Mouse (Mus musculus): ENCODE data around the gene Nt5e. TPM values are rescaled to one million over a fixed set of nuclear protein-coding genes. Genes with fewer than 3 reads are reported as not detected.

Gene Nt5e
- polyA plus RNA-seq, 1 experiment: not detected

DNA sequence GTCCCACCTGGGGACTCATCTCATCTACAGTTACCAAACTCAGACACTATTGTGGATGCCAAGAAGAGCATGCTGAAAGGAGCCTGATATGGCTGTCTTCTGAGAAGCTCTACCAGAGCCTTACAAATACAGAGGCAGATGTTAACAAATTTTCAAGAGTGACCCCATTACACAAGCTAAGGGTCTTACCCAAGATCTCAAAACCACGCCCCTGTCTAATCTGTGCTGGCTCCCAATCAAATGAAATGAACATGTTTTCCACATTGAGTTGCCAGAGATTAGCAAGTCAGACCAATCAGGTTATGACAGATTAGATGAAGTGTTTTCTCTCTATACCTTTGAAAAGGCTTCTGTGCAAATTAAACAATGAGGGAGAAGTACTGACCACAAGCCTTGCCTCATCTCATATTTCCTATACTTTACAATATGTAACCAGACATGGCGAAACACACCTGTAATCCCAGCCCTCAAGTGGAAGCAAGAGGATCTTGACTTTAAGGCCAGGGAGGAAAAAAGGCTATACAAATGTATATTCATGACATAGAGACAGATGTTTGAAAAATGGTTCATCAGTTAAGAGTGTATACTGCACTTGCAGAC lies 19.9 kb upstream of the Nt5e start:
- no peak for TF ChIP-seq GATA1 (IDR thresholded peaks at IDR 0.05; ENCODE audit: low read length)
- no peak for TF ChIP-seq TAL1 (IDR thresholded peaks at IDR 0.05; ENCODE audit: low read length)
- Histone ChIP-seq H3K36me3 (ENCODE audit: control insufficient read depth) (no peaks in the 10 kb centered on the region), H3K4me1 (ENCODE audit: control insufficient read depth) (no peaks in the 10 kb centered on the region), H3K27me3 (ENCODE audit: control insufficient read depth) (no peaks in the 10 kb centered on the region), H3K4me3 (replicated peaks) (no peak overlapping the region), H3K9me3 (ENCODE audit: control insufficient read depth, low read length) (no peaks in the 10 kb centered on the region)

DNA sequence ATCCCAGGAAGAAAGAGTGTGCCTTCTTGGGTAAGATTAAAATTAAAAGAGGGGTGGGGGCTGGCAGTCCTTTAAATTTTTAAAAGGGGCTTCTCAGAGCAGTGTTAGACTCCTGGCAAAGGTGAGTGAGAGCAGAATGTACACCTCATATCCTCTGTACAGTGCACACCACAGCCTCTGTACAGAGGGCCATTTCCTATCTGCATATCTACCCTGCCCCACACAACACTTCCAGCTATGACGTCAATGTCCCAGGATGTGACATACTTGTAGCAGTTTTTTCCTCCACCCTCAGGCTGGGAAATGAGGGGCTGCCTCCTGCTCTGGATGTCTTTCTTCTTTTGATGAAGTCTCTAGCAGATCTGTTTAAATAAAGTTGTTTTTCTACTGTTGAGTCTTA lies 17.9 kb upstream of the Nt5e start:
- H3K4me3 ChIP-seq (replicated peaks): no peak overlapping the region
- no peaks in the 10 kb centered on the region for H3K9me3 ChIP-seq (ENCODE audit: control insufficient read depth, low read length)
- TF ChIP-seq TAL1 (IDR thresholded peaks at IDR 0.05; ENCODE audit: low read length) (no peak), GATA1 (IDR thresholded peaks at IDR 0.05; ENCODE audit: low read length) (no peak)
- H3K36me3 ChIP-seq (ENCODE audit: control insufficient read depth): no peaks in the 10 kb centered on the region
- no peaks in the 10 kb centered on the region for H3K4me1 ChIP-seq (ENCODE audit: control insufficient read depth)
- no peaks in the 10 kb centered on the region for H3K27me3 ChIP-seq (ENCODE audit: control insufficient read depth)

DNA sequence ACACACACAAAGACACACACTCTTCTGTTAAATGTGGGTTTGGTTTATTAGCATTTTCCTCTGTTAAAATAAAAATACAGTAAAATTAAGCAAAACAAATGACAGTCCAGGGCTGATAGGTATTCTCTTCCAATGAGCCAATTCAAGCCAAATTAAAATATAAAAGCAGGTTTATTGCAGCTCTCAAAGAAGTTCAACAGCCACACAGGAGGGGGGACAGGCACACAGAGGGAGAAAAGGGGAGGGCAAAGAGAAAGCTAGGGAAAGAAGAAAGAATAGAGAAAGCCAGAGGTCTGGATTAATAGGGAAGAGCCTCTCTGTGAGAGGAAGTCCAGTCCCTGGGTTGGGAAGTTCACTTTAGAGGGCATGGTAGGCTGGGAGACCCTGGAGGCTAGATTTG lies 7.8 kb upstream of the Nt5e start:
- H3K4me3 ChIP-seq (replicated peaks): no peak overlapping the region
- H3K4me1 ChIP-seq (ENCODE audit: control insufficient read depth): no peaks in the 10 kb centered on the region
- no peaks in the 10 kb centered on the region for H3K27me3 ChIP-seq (ENCODE audit: control insufficient read depth)
- no peaks in the 10 kb centered on the region for H3K36me3 ChIP-seq (ENCODE audit: control insufficient read depth)
- TF ChIP-seq TAL1 (IDR thresholded peaks at IDR 0.05; ENCODE audit: low read length) (no peak), GATA1 (IDR thresholded peaks at IDR 0.05; ENCODE audit: low read length) (no peak)
- H3K9me3 ChIP-seq (ENCODE audit: control insufficient read depth, low read length): no peaks in the 10 kb centered on the region

DNA sequence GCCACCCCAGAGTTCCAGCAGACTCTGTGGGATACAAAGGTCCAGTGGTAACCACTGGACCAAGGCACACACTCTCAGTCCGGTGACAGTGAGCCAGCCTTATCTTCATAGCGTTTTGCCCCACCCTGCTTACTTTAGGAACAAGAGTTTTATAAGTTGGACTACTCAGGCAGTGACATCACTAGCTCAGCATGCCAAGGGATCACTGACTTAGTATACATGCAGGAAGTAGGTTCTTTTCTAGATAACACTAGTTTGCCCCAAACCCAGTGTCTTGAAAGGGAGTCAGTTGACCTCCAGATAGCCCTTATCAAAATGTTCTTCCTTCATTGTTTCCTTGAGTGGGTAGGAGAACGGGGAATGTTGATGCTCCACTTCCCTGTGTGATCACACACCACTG lies 2.4 kb upstream of the Nt5e start:
- Histone ChIP-seq H3K36me3 (ENCODE audit: control insufficient read depth) (no peaks in the 10 kb centered on the region), H3K4me3 (replicated peaks) (no peak overlapping the region), H3K9me3 (ENCODE audit: control insufficient read depth, low read length) (no peaks in the 10 kb centered on the region), H3K27me3 (ENCODE audit: control insufficient read depth) (peaks cover 31% of the 10 kb centered on the region), H3K4me1 (ENCODE audit: control insufficient read depth) (peaks cover 3% of the 10 kb centered on the region)
- TF ChIP-seq GATA1 (IDR thresholded peaks at IDR 0.05; ENCODE audit: low read length) (no peak), TAL1 (IDR thresholded peaks at IDR 0.05; ENCODE audit: low read length) (no peak)

DNA sequence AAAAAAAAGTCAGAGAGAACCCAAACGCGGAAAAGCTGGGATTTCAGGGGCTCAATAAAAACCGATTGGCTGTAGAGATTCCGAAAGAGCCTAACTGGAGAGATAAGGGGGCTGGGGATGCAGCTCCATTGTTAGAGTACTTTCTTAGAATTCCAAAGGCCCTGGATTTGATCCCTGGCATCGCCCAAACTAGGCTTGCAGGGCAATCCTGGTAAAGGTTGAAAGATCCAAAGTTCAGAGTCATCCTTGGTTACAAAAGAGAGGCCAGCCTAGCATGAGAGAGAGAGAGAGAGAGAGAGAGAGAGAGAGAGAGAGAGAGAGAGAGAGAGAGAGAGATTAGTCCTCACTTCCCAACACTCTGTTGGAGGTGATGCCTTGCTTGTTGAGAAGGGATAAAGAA lies 1.7 kb downstream of the Nt5e start:
- Histone ChIP-seq H3K4me3 (replicated peaks) (no peak overlapping the region), H3K27me3 (ENCODE audit: control insufficient read depth) (peaks cover 31% of the 10 kb centered on the region), H3K4me1 (ENCODE audit: control insufficient read depth) (peaks cover 3% of the 10 kb centered on the region), H3K9me3 (ENCODE audit: control insufficient read depth, low read length) (no peaks in the 10 kb centered on the region), H3K36me3 (ENCODE audit: control insufficient read depth) (no peaks in the 10 kb centered on the region)
- no peak for TF ChIP-seq GATA1 (IDR thresholded peaks at IDR 0.05; ENCODE audit: low read length)
- no peak for TF ChIP-seq TAL1 (IDR thresholded peaks at IDR 0.05; ENCODE audit: low read length)

DNA sequence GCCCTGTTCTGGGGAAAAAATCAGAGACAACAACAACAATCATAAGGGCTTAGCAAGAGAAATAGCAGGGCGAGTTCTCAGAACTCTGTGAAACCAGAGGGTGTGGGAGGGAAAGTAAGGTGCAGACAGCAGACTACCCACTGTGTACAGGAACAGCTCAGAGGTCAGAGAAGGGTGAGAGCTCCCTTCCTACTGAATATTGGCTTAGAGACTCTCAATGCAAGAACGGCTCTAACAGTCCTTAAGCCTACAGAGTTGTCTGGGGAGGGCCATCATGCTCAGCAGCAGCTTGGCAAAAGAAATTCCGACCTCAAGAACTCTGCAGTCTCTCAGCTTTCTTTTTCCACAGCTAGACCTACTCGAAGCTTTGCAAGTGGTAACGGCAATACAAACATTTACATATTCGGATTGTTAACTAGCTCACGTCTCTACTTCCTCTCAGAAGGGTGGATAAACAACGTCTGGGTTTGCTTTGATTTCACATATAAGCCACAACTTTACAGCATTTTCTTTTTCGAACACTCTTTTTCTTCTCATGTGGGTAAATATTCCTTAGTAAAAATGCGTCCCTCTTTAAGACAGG lies 2.3 kb downstream of the Nt5e start:
- no peak overlapping the region for H3K4me3 ChIP-seq (replicated peaks)
- peaks cover 31% of the 10 kb centered on the region for H3K27me3 ChIP-seq (ENCODE audit: control insufficient read depth)
- TF ChIP-seq GATA1 (IDR thresholded peaks at IDR 0.05; ENCODE audit: low read length): no peak
- TF ChIP-seq TAL1 (IDR thresholded peaks at IDR 0.05; ENCODE audit: low read length): no peak
- no peaks in the 10 kb centered on the region for H3K36me3 ChIP-seq (ENCODE audit: control insufficient read depth)
- H3K9me3 ChIP-seq (ENCODE audit: control insufficient read depth, low read length): no peaks in the 10 kb centered on the region
- peaks cover 3% of the 10 kb centered on the region for H3K4me1 ChIP-seq (ENCODE audit: control insufficient read depth)

DNA sequence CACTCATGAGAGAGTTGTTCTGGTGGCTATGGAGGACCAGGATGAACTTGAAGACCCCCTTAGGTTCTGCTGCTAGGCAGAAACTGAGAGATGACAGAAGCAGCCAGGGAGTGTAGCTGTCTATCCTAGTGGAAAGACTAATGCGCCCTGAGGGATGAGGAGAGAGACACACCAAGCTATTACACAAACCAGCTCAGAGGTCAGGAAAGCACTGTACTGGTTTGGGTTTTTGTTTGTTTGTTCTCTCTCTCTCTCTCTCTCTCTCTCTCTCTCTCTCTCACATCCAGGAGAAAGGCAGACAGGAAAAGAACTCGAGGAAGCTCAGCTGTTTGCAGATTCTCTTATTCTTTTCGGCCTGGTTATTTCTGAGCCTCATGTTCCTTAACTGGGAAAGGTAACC lies 3.3 kb downstream of the Nt5e start:
- peaks cover 31% of the 10 kb centered on the region for H3K27me3 ChIP-seq (ENCODE audit: control insufficient read depth)
- TF ChIP-seq TAL1 (IDR thresholded peaks at IDR 0.05; ENCODE audit: low read length) (no peak), GATA1 (IDR thresholded peaks at IDR 0.05; ENCODE audit: low read length) (no peak)
- peaks cover 3% of the 10 kb centered on the region for H3K4me1 ChIP-seq (ENCODE audit: control insufficient read depth)
- H3K9me3 ChIP-seq (ENCODE audit: control insufficient read depth, low read length): no peaks in the 10 kb centered on the region
- H3K4me3 ChIP-seq (replicated peaks): no peak overlapping the region
- no peaks in the 10 kb centered on the region for H3K36me3 ChIP-seq (ENCODE audit: control insufficient read depth)

DNA sequence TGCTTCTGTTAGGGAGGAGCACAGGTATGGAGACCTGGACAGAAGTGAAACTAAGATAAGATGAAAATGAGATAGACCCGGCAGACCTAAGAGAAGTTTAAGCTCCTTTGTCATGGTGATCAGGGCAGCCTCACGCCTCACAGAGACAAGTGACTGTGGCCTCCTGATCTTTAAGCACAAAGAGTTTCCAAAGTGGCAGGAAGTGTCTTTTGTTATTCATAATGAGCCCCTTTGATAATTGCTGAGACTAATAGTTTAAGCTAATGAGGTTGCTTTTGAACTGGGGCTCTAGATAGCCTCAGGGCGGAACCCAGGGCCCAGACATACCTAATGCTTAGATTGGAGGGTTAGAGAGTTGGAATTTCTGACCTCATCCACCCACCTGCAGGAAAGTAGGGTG lies 5.5 kb downstream of the Nt5e start:
- H3K9me3 ChIP-seq (ENCODE audit: control insufficient read depth, low read length): no peaks in the 10 kb centered on the region
- H3K4me3 ChIP-seq (replicated peaks): no peak overlapping the region
- H3K36me3 ChIP-seq (ENCODE audit: control insufficient read depth): no peaks in the 10 kb centered on the region
- TF ChIP-seq TAL1 (IDR thresholded peaks at IDR 0.05; ENCODE audit: low read length) (no peak), GATA1 (IDR thresholded peaks at IDR 0.05; ENCODE audit: low read length) (no peak)
- H3K4me1 ChIP-seq (ENCODE audit: control insufficient read depth): peaks cover 3% of the 10 kb centered on the region
- peaks cover 15% of the 10 kb centered on the region for H3K27me3 ChIP-seq (ENCODE audit: control insufficient read depth)

DNA sequence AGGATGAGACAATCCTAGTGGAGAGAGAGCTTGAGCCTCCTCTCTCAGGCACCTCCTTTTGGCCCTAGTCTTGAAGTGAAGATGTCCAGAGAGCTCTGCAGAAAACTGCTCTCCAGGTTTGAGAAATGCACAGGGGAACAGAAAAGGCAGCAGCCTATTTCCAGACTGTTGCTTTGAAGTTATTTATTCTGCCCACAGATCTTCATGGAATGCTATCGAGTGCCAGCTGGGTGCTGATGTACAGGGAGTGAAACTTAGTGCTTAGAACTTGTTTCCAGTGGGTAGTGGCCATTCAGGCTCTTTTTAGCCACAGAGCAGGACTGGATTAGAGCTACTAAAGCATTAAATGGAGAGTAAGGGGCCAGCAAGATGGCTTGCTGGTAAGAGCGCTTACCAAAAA lies 8.8 kb downstream of the Nt5e start:
- TF ChIP-seq GATA1 (IDR thresholded peaks at IDR 0.05; ENCODE audit: low read length): no peak
- TF ChIP-seq TAL1 (IDR thresholded peaks at IDR 0.05; ENCODE audit: low read length): no peak
- no peaks in the 10 kb centered on the region for H3K9me3 ChIP-seq (ENCODE audit: control insufficient read depth, low read length)
- no peaks in the 10 kb centered on the region for H3K27me3 ChIP-seq (ENCODE audit: control insufficient read depth)
- H3K36me3 ChIP-seq (ENCODE audit: control insufficient read depth): no peaks in the 10 kb centered on the region
- H3K4me3 ChIP-seq (replicated peaks): no peak overlapping the region
- H3K4me1 ChIP-seq (ENCODE audit: control insufficient read depth): no peaks in the 10 kb centered on the region

DNA sequence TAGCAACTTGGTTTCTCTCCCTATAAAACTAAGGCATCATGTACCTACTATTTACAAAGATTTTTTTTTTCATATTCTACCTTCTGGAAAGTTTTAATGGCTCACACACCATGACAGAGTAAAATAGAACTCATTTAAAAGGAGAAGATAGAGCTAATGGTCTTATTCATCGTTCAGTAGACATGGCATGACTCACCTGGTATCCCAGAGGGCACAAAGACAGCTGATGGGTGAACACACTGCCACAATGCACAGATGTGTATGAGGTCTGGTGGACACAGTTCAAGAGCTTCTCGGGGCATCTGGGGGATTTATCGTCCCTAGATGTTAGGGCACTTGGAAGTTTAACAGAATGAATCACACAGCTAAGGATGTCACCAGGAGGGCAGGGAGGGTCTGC lies 13.8 kb downstream of the Nt5e start:
- TF ChIP-seq GATA1 (IDR thresholded peaks at IDR 0.05; ENCODE audit: low read length): no peak
- no peak for TF ChIP-seq TAL1 (IDR thresholded peaks at IDR 0.05; ENCODE audit: low read length)
- Histone ChIP-seq H3K9me3 (ENCODE audit: control insufficient read depth, low read length) (no peaks in the 10 kb centered on the region), H3K4me3 (replicated peaks) (no peak overlapping the region), H3K4me1 (ENCODE audit: control insufficient read depth) (no peaks in the 10 kb centered on the region), H3K27me3 (ENCODE audit: control insufficient read depth) (no peaks in the 10 kb centered on the region), H3K36me3 (ENCODE audit: control insufficient read depth) (no peaks in the 10 kb centered on the region)
